Mouse (Mus musculus) brain, embryonic 18.5 days (tissue): ENCODE results near the gene Radil.

Source experiments
- DNase-seq: peaks from one replicate; pipeline ENCODE4 v3.0.0-alpha.2; 2012; ENCODE audit warnings: low read depth, low spot score

The Radil gene

GRCm38 (mm10) chr5:142550706-142551652 lies at the start of gene Radil:
Gene Radil (minus strand): TSS chr5:142551098.
- peak; percentile 92 for DNase-seq

- no peak for DNase-seq
Measured at GRCm38 (mm10) chr5:142597648-142598390, 46.9 kb upstream of the Radil start.

GRCm38 (mm10) chr5:142596723-142597122 lies 45.8 kb upstream of the Radil start:
- no peak for DNase-seq

GRCm38 (mm10) chr5:142595698-142596097 lies 44.8 kb upstream of the Radil start:
- DNase-seq: peak; percentile 60

GRCm38 (mm10) chr5:142590953-142591616 lies 40.2 kb upstream of the Radil start:
- DNase-seq: no peak

- DNase-seq: peak; percentile 61
Measured at GRCm38 (mm10) chr5:142583616-142584126, 32.8 kb upstream of the Radil start.

- no peak for DNase-seq
Measured at GRCm38 (mm10) chr5:142581517-142581916, 30.6 kb upstream of the Radil start.

- DNase-seq: no peak
Measured at GRCm38 (mm10) chr5:142578192-142578591, 27.3 kb upstream of the Radil start.

- DNase-seq: no peak
Measured at GRCm38 (mm10) chr5:142576832-142577231, 25.9 kb upstream of the Radil start.

- DNase-seq: no peak
Measured at GRCm38 (mm10) chr5:142574323-142575057, 23.6 kb upstream of the Radil start.

- no peak for DNase-seq
Measured at GRCm38 (mm10) chr5:142564606-142565005, 13.7 kb upstream of the Radil start.

GRCm38 (mm10) chr5:142560261-142560660 lies 9.4 kb upstream of the Radil start:
- DNase-seq: no peak

- peak; percentile 50 for DNase-seq
Measured at GRCm38 (mm10) chr5:142557397-142558067, 6.6 kb upstream of the Radil start.

- DNase-seq: no peak
Measured at GRCm38 (mm10) chr5:142556721-142557120, 5.8 kb upstream of the Radil start.

GRCm38 (mm10) chr5:142555866-142556265 lies 5.0 kb upstream of the Radil start:
- no peak for DNase-seq

GRCm38 (mm10) chr5:142549961-142550705 lies 765 bp downstream of the Radil start:
- DNase-seq: no peak

- DNase-seq: no peak
Measured at GRCm38 (mm10) chr5:142549441-142549840, 1.5 kb downstream of the Radil start.

- DNase-seq: no peak
Measured at GRCm38 (mm10) chr5:142547066-142547465, 3.8 kb downstream of the Radil start.

- no peak for DNase-seq
Measured at GRCm38 (mm10) chr5:142546344-142546743, 4.6 kb downstream of the Radil start.
